Mouse (Mus musculus): ENCODE data around the gene Zfp398. TPM values are rescaled to one million over a fixed set of nuclear protein-coding genes. Genes with fewer than 3 reads are reported as not detected.

Gene Zfp398
- total RNA-seq, 1 experiment from 2014 or later: 33.1 TPM

Other genes starting within 250 kb of the Zfp398 start
- 37.0 and 40.3 TPM in 2 replicates for gene Ezh2, start 240.3 kb upstream of the Zfp398 start, total RNA-seq (2017)
- gene Pdia4, start 22.2 kb upstream of the Zfp398 start, total RNA-seq (2017): 114 and 126 TPM in 2 replicates
- gene Zfp786, start 4.8 kb upstream of the Zfp398 start, total RNA-seq (2017): not detected in 2 replicates
- 15.0 and 15.6 TPM in 2 replicates for gene Zfp282, start 41.5 kb downstream of the Zfp398 start, total RNA-seq (2017)
- gene Zfp212, start 84.8 kb downstream of the Zfp398 start, total RNA-seq (2017): 13.4 and 15.2 TPM in 2 replicates
- gene Zfp956, start 117.7 kb downstream of the Zfp398 start, total RNA-seq (2017): 9.7 and 10.6 TPM in 2 replicates
- 19.9 and 25.0 TPM in 2 replicates for gene Zfp777, start 213.2 kb downstream of the Zfp398 start, total RNA-seq (2017)

Measured in neutrophil, adult 5-6 weeks (primary cell).